Mouse (Mus musculus) forebrain, embryonic 16.5 days (tissue): ENCODE measurements around the gene Brix1. TPM values are rescaled to one million over a fixed set of nuclear protein-coding genes. Genes with fewer than 3 reads are reported as not detected.

Experiments used
- ATAC-seq: fragments of 200-750 bp; cut with Nextera tagmentation; 2 replicates; pipeline ENCODE4 v1.8.0; 2017; ENCODE audit warnings: mild to moderate bottlenecking, moderate library complexity
- H3K27ac ChIP-seq: fragments of 300-500 bp; sonication (generic); 2 replicates; pipeline ENCODE4 v1.5.1; 2014; ENCODE audit warnings: low read length, control low read depth
- H3K27me3 ChIP-seq: fragments of 300-500 bp; sonication (generic); replicated peaks from 2 replicates; pipeline ENCODE4 v1.6.1; 2014; ENCODE audit warnings: low read length; ENCODE audit not compliant: control insufficient read depth, insufficient read depth
- H3K36me3 ChIP-seq: fragments of 300-500 bp; sonication (generic); 2 replicates; pipeline ENCODE4 v1.6.1; 2014; ENCODE audit not compliant: control insufficient read depth, insufficient read depth
- H3K4me1 ChIP-seq: fragments of 300-500 bp; sonication (generic); replicated peaks from 2 replicates; pipeline ENCODE4 v1.6.1; 2014; ENCODE audit warnings: low read length; ENCODE audit not compliant: control insufficient read depth, insufficient read depth
- H3K4me2 ChIP-seq: fragments of 300-500 bp; sonication (generic); 2 replicates; pipeline ENCODE4 v1.6.1; 2014; ENCODE audit warnings: mild to moderate bottlenecking, low read length, control low read depth
- H3K4me3 ChIP-seq: fragments of 300-500 bp; sonication (generic); replicated peaks from 2 replicates; pipeline ENCODE4 v1.5.1; 2014; ENCODE audit warnings: mild to moderate bottlenecking, low read length, control low read depth
- H3K9ac ChIP-seq: fragments of 300-500 bp; sonication (generic); replicated peaks from 2 replicates; pipeline ENCODE4 v1.6.1; 2014; ENCODE audit warnings: low read depth, low read length, control low read depth
- H3K9me3 ChIP-seq: fragments of 300-500 bp; sonication (generic); 2 replicates; pipeline ENCODE4 v1.6.1; 2016; ENCODE audit warnings: low read length; ENCODE audit not compliant: control insufficient read depth
- WGBS: fragments of 180-500 bp; shearing (Covaris S2); extraction: QIAGEN DNeasy Blood & Tissue Kit; methylation state at CpG from one replicate; pipeline ENCODE4 v1.1.7; 2014; 5-methylcytosine and 5-hydroxymethylcytosine counted together
- polyA plus RNA-seq: library from polyadenylated mRNA; unstranded; fragments of >200 nt; fragmentation: Nextera tagmentation; extraction: Ambion mirVana; gene quantifications from 2 replicates; pipeline ENCODE4 v1.2.1, GENCODE M21; 2015

Gene Brix1
- polyA plus RNA-seq, 1 experiment from 2014 or later: 67.6 TPM

- H3K4me3 ChIP-seq: no peak overlapping the region
- H3K9me3 ChIP-seq: no peaks in the 10 kb centered on the region
- H3K36me3 ChIP-seq: no peaks in the 10 kb centered on the region
- H3K27me3 ChIP-seq: no peaks in the 10 kb centered on the region
- peaks cover 4% of the 10 kb centered on the region; the same call in 1 of the 2 replicates for H3K4me1 ChIP-seq
- 94% methylated on average over 13 of the region's 13 CpGs for whole genome bisulfite sequencing
- no peak overlapping the region for H3K4me2 ChIP-seq
- H3K9ac ChIP-seq: no peak overlapping the region
- ATAC-seq: no peak
- H3K27ac ChIP-seq: no peak overlapping the region
Measured at GRCm38 (mm10) chr15:10426545-10427266, 59.0 kb downstream of the Brix1 start.

GRCm38 (mm10) chr15:10426124-10426523 is 59.6 kb downstream of the Brix1 start:
- ATAC-seq: no peak
- no peaks in the 10 kb centered on the region for H3K36me3 ChIP-seq
- H3K4me2 ChIP-seq: no peak overlapping the region
- WGBS: 96% methylated on average over 6 of the region's 6 CpGs
- H3K9ac ChIP-seq: no peak overlapping the region
- peaks cover 9% of the 10 kb centered on the region for H3K4me1 ChIP-seq
- H3K4me3 ChIP-seq: no peak overlapping the region
- H3K27ac ChIP-seq: no peak overlapping the region
- no peaks in the 10 kb centered on the region for H3K27me3 ChIP-seq
- no peaks in the 10 kb centered on the region for H3K9me3 ChIP-seq

Other genes with a start within 250 kb of the Brix1 start
- not detected in 2 replicates for gene Gm21973, start 160.6 kb downstream of the Brix1 start, polyA plus RNA-seq
- gene Agxt2, start 127.4 kb downstream of the Brix1 start, polyA plus RNA-seq: not detected in 2 replicates
- 7.5 and 9.9 TPM in 2 replicates for gene Dnajc21, start 15.4 kb downstream of the Brix1 start, polyA plus RNA-seq
- gene Rad1, start 71 bp upstream of the Brix1 start, polyA plus RNA-seq: 26.9 and 31.0 TPM in 2 replicates
- gene Ttc23l, start 72.7 kb upstream of the Brix1 start, polyA plus RNA-seq: not detected in 2 replicates
- 33.3 and 40.0 TPM in 2 replicates for gene Rai14, start 228.7 kb upstream of the Brix1 start, polyA plus RNA-seq